In genomic region chr11:78531046-78531445, GRCm38 (mm10) we compare ENCODE assay signal across 9 mouse cellular contexts. TPM values are rescaled to one million over a fixed set of nuclear protein-coding genes. Genes with fewer than 3 reads are reported as not detected.
DNase-seq lines count a peak whose midpoint lies in the region; ATAC-seq lines count a peak whose summit lies in the region.
"Had no signal": no experiment of that assay in that cellular context is flagged by ENCODE, and none has a peak within 500 bp of the region (broad histone marks: within the 10 kb centered on the region; RNA-seq: fewer than 3 reads in every experiment).

No protein-coding gene starts in this region.

- DNase-seq in testis, postnatal 10 days (ENCODE audit: low spot score) = peak; percentile 39
- no peak for DNase-seq in testis, postnatal 14 days (ENCODE audit: low spot score)
- no peak for DNase-seq in right cerebral cortex, postnatal 4 days
- no peak for DNase-seq in retina, postnatal 1 day
- DNase-seq in layer of hippocampus, adult 8-10 months (ENCODE audit: low spot score in 2 of 2) = no peak
- DNase-seq: cerebellum, adult 18-20 months had no signal

- no peaks in the 10 kb centered on the region for H3K9me3 ChIP-seq in heart, embryonic 11.5 days (replicated peaks; ENCODE audit: control insufficient read depth, low read length)
- no peaks in the 10 kb centered on the region for H3K9me3 ChIP-seq in kidney, embryonic 16.5 days (ENCODE audit: low read length)

- H3K27me3 ChIP-seq in heart, embryonic 11.5 days (ENCODE audit: control insufficient read depth, insufficient read depth, low read length) = no peaks in the 10 kb centered on the region
- no peaks in the 10 kb centered on the region for H3K27me3 ChIP-seq in kidney, embryonic 16.5 days (ENCODE audit: insufficient read depth, low read length)

- 61% methylated on average over 6 of the region's 6 CpGs for WGBS in heart, embryonic 11.5 days (ENCODE audit: insufficient replicate concordance)
- 55% methylated on average over 6 of the region's 6 CpGs for WGBS in kidney, embryonic 16.5 days

- peaks cover 11% of the 10 kb centered on the region for H3K36me3 ChIP-seq in heart, embryonic 11.5 days (ENCODE audit: control insufficient read depth, insufficient read depth, low read length)
- peaks cover 35% of the 10 kb centered on the region for H3K36me3 ChIP-seq in kidney, embryonic 16.5 days (ENCODE audit: insufficient read depth, low read length)

- no peak overlapping the region for H3K4me3 ChIP-seq in heart, embryonic 11.5 days (ENCODE audit: low read depth, low read length)
- H3K4me3 ChIP-seq in kidney, embryonic 16.5 days (ENCODE audit: low read length) = no peak overlapping the region

- peaks cover 12% of the 10 kb centered on the region for H3K4me1 ChIP-seq in heart, embryonic 11.5 days (ENCODE audit: control insufficient read depth, insufficient read depth, low read length)
- peaks cover 29% of the 10 kb centered on the region for H3K4me1 ChIP-seq in kidney, embryonic 16.5 days (ENCODE audit: insufficient read depth, low read length)

- H3K4me2 ChIP-seq in heart, embryonic 11.5 days = peak overlapping the region; percentile 19; the same call in 1 of the 2 replicates
- peak overlapping the region; percentile 19; the same call in 1 of the 2 replicates for H3K4me2 ChIP-seq in kidney, embryonic 16.5 days (replicated peaks; ENCODE audit: low read depth, low read length)

- ATAC-seq in heart, embryonic 11.5 days (replicated peaks; ENCODE audit: insufficient number of reproducible peaks, low FRiP score, low TSS enrichment) = no peak
- ATAC-seq in kidney, embryonic 16.5 days (ENCODE audit: low FRiP score, low TSS enrichment) = no peak

- H3K9ac ChIP-seq in heart, embryonic 11.5 days (ENCODE audit: low read depth, low read length) = no peak overlapping the region
- 0 out of 2 replicates have a peak overlapping the region, but pooled peaks have one; percentile 29 for H3K9ac ChIP-seq in kidney, embryonic 16.5 days (replicated peaks; ENCODE audit: low read length)
- H3K9ac ChIP-seq: liver, embryonic 14.5 days had no signal

- H3K27ac ChIP-seq in heart, embryonic 11.5 days (ENCODE audit: low read depth, low read length) = peak overlapping the region; percentile 76
- peak overlapping the region; percentile 80 for H3K27ac ChIP-seq in kidney, embryonic 16.5 days (ENCODE audit: low read length)
- H3K27ac ChIP-seq: liver, embryonic 14.5 days had no signal

RNA-seq across cellular contexts. Expression of gene Tnfaip1, which starts 5.1 kb away (rescaled TPM):
- 81.1 and 92.5 TPM in 2 replicates for polyA plus RNA-seq in heart, embryonic 11.5 days (2014; fragmentation: Nextera tagmentation; extraction: Ambion mirVana)
- 95.1 and 100 TPM in 2 replicates for polyA plus RNA-seq in kidney, embryonic 16.5 days (2015; fragmentation: Nextera tagmentation; extraction: Ambion mirVana)
- 10 to 100 TPM; 29.9 to 32.6 (median 30.7) TPM for total RNA-seq in layer of hippocampus, adult 8-10 months (2022)

RNA-seq across cellular contexts. Expression of gene Ift20, which starts 5.1 kb away (rescaled TPM):
- polyA plus RNA-seq in heart, embryonic 11.5 days (2014; fragmentation: Nextera tagmentation; extraction: Ambion mirVana) = 107 and 114 TPM in 2 replicates
- polyA plus RNA-seq in kidney, embryonic 16.5 days (2015; fragmentation: Nextera tagmentation; extraction: Ambion mirVana) = 125 and 130 TPM in 2 replicates
- total RNA-seq in layer of hippocampus, adult 8-10 months (2022) = 10 to 100 TPM; 68.0 to 73.9 (median 73.6) TPM

RNA-seq across cellular contexts. Expression of gene Poldip2, which starts 19.1 kb away (rescaled TPM):
- polyA plus RNA-seq in heart, embryonic 11.5 days (2014; fragmentation: Nextera tagmentation; extraction: Ambion mirVana) = 130 and 154 TPM in 2 replicates
- polyA plus RNA-seq in kidney, embryonic 16.5 days (2015; fragmentation: Nextera tagmentation; extraction: Ambion mirVana) = 188 and 192 TPM in 2 replicates
- total RNA-seq in layer of hippocampus, adult 8-10 months (2022) = 100 to 1,000 TPM; 106 to 123 (median 116) TPM

RNA-seq across cellular contexts. Expression of gene Tmem199, which starts 19.1 kb away (rescaled TPM):
- 57.0 and 63.9 TPM in 2 replicates for polyA plus RNA-seq in heart, embryonic 11.5 days (2014; fragmentation: Nextera tagmentation; extraction: Ambion mirVana)
- 56.9 and 58.8 TPM in 2 replicates for polyA plus RNA-seq in kidney, embryonic 16.5 days (2015; fragmentation: Nextera tagmentation; extraction: Ambion mirVana)
- total RNA-seq in layer of hippocampus, adult 8-10 months (2022) = 10 to 100 TPM; 46.7 to 52.3 (median 49.9) TPM

RNA-seq across cellular contexts. Expression of gene Tmem97, which starts 19.5 kb away (rescaled TPM):
- 82.4 and 88.3 TPM in 2 replicates for polyA plus RNA-seq in heart, embryonic 11.5 days (2014; fragmentation: Nextera tagmentation; extraction: Ambion mirVana)
- polyA plus RNA-seq in kidney, embryonic 16.5 days (2015; fragmentation: Nextera tagmentation; extraction: Ambion mirVana) = 70.7 and 75.1 TPM in 2 replicates
- total RNA-seq in layer of hippocampus, adult 8-10 months (2022) = 10 to 100 TPM; 12.9 to 16.4 (median 15.1) TPM
